Mouse (Mus musculus) MEL (cell line): ENCODE results near the gene Gabbr2.

Experiments
- CTCF ChIP-seq, 3 experiments: IDR thresholded peaks in 2 of 3; conservative IDR thresholded peaks in 1 of 3; 2 replicates each; pipeline ENCODE4 v1.5.1; 2011 to 2012; ENCODE audit warnings: low read length in 3 of 3, low read depth in 2 of 3, mild to moderate bottlenecking in 2 of 3, improper control_type of control experiment in 1 of 3, inconsistent platforms in 1 of 3, mixed read lengths in 1 of 3, moderate library complexity in 1 of 3; ENCODE audit not compliant: control insufficient read depth in 1 of 3, insufficient read depth in 1 of 3, poor library complexity in 1 of 3, severe bottlenecking in 1 of 3
- ELF1 ChIP-seq: IDR thresholded peaks from 2 replicates; pipeline ENCODE4 v1.6.1; 2014; ENCODE audit warnings: low read depth, mild to moderate bottlenecking, inconsistent platforms, low read length, improper control_type of control experiment, moderate library complexity
- MEF2A ChIP-seq: IDR thresholded peaks from 2 replicates; pipeline ENCODE4 v1.6.1; 2014; ENCODE audit warnings: low read depth, mild to moderate bottlenecking, inconsistent platforms, low read length, improper control_type of control experiment; ENCODE audit not compliant: poor library complexity, insufficient replicate concordance, severe bottlenecking; ENCODE audit errors: extremely low read depth
- POLR2A ChIP-seq, 2 experiments: IDR thresholded peaks; 2 replicates each; pipeline ENCODE4 v1.6.1; 2011 to 2012; ENCODE audit warnings: low read length in 2 of 2, mild to moderate bottlenecking in 2 of 2, control low read depth in 1 of 2, improper control_type of control experiment in 1 of 2, low read depth in 1 of 2, moderate library complexity in 1 of 2; ENCODE audit not compliant: control insufficient read depth in 1 of 2, insufficient read depth in 1 of 2, poor library complexity in 1 of 2

DNA sequence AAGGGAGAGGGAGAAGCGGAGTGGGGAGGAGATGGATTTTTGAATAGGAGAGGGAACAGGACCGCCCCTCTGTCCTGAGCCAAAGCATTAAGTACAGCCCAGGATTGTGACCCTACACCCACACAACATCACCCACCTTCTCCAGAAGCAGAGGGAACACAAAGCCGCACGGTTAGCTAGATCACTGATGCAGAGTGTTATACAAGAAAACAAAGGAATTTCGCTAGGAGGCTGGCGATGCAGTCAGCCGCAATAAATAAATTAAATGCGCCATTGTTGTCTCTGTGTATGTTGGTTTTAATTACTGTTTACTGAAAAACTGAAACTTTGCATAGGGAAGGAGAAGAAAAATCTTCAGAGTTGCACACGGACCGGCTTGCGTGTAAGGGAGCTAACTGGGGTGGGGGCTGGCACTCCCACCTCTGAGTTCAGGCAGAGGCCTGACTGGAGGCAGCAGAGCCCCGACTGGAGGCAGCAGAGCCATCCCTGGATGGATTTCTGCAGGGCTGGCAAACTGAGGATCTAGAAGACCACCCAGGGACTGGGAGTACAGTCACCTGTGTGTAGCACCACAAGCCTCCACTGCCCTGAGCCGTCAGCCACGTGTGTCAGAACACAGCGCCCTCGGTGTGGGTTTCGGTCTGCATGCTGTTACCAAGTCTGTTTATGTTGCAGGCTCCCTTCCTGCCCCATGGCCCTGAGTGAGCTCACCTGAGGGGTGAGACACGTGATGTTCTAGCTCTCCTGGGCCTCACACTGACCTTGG is 93.9 kb downstream of the Gabbr2 start:
- TF ChIP-seq POLR2A (IDR thresholded peaks at IDR 0.05; ENCODE audit: control insufficient read depth in 1 of 2, insufficient read depth in 1 of 2, low read depth in 1 of 2, low read length in 2 of 2, poor library complexity in 1 of 2) (no peak), CTCF (IDR thresholded peaks at IDR 0.05 in 2 of 3, conservative IDR thresholded peaks at IDR 0.05 in 1 of 3; ENCODE audit: control insufficient read depth in 1 of 3, insufficient read depth in 1 of 3, low read depth in 2 of 3, low read length in 3 of 3, poor library complexity in 1 of 3, severe bottlenecking in 1 of 3) (no peak), ELF1 (no peak), MEF2A (no peak)
